Mouse (Mus musculus) spleen, adult 12 weeks (tissue): ENCODE results near the gene Btbd9.

ENCODE experiments used
- DNase-seq: peaks from one replicate; pipeline ENCODE4 v3.0.0; 2022; ENCODE audit warnings: low spot score

Gene Btbd9

DNA sequence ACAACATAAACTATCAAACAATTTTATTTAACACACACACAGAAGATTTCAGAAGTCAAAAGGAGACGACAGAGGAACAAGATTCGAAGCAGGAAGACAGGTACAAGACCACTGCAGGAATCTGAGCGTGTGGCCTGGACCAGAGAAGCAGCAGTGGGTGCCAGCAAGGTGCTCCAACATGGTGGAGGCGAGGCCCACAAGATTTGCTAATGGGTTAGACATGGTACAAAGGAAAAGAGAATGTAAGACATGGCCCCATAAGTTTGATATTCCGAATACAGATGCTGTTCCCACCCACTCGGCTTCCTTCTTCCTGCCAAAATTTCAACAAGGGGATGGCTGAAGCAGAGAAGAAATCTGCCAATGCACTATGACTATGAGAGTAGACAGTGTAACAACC lies 94.5 kb downstream of the Btbd9 start:
- DNase-seq, result no peak

DNA sequence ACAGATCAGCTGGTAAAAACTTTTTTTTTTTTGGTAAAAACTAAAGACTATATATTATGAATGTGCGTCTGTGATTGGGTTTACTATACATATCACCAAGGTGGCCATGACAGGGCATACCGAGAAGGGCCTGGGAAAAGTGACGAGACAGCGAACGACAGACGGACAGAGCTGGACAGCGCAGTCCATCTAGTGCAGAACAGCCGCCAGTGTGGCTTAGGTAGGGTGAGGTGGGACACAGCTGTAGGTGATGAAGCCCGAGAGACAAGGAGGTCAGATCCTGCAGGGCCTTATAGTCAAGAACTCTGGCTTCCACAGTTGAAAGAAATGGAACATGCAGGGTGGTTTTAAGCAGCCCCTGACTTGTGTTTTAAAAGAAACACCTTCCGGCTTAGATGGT lies 94.9 kb downstream of the Btbd9 start:
- DNase-seq, result no peak

- no peak for DNase-seq
Observed at GRCm38 (mm10) chr17:30480381-30480780, 95.9 kb downstream of the Btbd9 start.

GRCm38 (mm10) chr17:30478181-30478580 lies 98.1 kb downstream of the Btbd9 start:
- no peak for DNase-seq

- DNase-seq, result no peak
Observed at GRCm38 (mm10) chr17:30474561-30474960, 101.7 kb downstream of the Btbd9 start.

- DNase-seq, result no peak
Observed at GRCm38 (mm10) chr17:30472776-30473175, 103.5 kb downstream of the Btbd9 start.

DNA sequence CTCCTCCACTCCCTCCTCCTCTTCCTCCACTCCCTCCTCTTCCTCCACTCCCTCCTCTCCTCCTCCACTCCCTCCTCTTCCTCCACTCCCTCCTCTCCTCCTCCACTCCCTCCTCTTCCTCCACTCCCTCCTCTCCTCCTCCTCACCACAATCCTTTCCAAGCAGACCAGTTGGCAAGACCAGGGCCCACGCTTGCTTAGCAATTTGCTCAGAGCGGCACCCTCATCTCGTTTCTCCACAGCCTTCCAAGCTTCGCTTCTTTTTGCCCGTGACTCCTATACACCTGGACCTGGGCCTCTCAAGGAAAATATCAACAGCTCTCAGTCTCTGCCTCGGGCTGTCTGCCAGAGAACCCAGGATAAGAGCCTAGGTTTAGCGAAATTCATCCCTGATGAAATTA lies 104.8 kb downstream of the Btbd9 start:
- DNase-seq, result no peak

GRCm38 (mm10) chr17:30470790-30471189 lies 105.5 kb downstream of the Btbd9 start:
- no peak for DNase-seq

GRCm38 (mm10) chr17:30470286-30470685 lies 106.0 kb downstream of the Btbd9 start:
- no peak for DNase-seq

- DNase-seq, result no peak
Observed at GRCm38 (mm10) chr17:30469511-30470076, 106.7 kb downstream of the Btbd9 start.

DNA sequence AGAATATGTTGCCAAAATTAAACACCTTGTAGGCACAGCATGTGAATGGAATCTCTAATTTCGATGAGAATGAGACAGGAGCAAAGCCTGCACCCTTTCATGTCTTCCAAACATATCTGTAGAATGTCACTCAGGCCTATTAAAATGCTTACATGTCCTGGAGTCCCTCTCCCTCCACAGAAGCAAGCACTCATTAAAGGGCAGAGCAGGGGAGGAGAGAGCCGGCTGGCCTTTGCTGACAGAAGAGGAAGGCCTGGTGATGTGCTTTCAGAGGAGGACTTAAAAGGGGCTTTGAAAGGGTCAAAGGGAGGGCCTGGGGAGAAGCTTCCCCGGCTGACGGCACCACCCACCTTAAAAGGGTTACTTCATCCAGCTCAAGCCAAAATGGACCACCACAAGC lies 107.9 kb downstream of the Btbd9 start:
- no peak for DNase-seq

- DNase-seq, result no peak
Observed at GRCm38 (mm10) chr17:30467566-30468213, 108.6 kb downstream of the Btbd9 start.

DNA sequence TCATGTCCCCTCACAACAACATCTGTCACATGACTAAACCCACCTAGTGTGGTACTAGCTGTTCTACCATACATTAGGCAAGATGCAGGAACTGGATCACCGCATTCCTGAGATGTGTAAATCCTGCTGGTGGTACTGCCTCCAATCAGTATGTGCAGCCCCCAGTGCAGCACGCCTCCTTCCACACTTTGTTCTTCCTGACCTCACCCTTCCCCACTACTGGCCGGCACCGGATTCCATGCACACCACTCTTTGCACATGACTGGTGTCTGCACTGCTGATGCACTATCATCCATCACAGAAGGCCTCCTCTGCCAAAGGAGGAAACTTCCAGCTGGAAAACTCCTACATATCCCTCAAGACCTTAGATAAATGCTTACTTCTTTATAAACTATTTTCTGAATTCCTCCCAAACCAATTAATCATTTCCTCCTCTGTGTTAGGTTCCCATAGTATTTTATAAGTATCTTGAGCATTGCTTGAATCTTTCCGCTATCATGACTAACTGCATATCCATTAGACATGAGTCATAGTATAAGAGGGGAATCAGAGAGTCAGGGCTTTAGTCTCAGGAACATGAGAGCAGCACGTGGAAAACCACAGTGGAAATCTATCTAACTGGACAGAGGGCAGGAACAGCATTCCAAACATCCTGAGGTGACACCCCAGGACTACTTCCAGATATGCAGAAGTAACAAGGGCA lies 111.1 kb downstream of the Btbd9 start:
- DNase-seq, result no peak

DNA sequence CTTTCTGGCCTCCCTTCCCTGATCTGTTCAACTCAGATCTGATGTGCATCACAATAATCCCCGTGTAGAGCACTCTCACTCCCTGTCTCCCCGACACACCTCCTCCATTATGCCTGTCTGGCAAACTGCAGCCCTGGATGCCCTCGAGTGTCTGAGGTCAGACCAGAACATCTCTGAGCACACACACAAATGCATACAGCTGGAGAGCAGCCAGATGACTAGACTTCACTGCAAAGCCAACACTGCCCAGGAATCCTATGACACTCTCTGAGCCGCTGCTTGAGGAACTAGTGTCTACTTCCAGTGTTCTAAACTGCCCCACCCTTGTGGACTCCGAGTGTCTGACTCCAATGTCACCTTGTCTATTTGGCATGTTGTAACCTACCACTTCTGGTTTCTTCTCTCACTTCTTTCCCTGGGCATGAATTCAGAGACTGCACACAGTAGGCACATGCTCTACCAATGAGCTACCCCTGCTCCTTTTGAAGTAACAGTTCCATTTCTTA lies 112.0 kb downstream of the Btbd9 start:
- DNase-seq, result no peak

DNA sequence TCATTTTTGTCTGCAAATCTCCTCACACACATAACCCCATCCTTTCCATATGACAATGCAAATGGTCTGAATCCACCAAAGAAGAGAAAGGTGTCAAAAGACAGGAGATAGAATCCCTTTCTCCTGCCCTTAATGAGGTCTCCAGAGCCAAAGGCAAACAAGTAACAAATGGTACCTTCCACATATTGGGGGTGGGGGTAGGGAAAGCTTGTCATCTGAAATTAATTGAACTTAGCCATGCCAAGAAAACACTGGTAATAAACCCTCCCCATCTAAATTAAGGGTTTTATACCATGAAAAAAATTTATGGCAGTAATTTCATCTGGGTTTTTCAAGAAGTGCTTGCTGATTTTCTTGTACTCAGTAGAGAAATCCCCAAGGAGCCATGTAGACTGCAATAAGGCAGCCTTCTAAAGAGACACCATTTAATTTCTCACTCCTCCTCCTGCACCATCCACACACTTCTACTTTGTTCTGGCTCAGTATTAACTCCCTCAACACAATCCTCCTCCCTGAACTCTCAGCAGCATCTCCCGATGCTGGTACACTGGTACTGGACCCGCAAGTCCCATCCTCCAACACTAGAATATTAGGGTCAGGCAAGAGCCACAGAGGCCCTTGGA lies 115.5 kb downstream of the Btbd9 start:
- DNase-seq, result no peak

GRCm38 (mm10) chr17:30459706-30460105 lies 116.6 kb downstream of the Btbd9 start:
- no peak for DNase-seq

DNA sequence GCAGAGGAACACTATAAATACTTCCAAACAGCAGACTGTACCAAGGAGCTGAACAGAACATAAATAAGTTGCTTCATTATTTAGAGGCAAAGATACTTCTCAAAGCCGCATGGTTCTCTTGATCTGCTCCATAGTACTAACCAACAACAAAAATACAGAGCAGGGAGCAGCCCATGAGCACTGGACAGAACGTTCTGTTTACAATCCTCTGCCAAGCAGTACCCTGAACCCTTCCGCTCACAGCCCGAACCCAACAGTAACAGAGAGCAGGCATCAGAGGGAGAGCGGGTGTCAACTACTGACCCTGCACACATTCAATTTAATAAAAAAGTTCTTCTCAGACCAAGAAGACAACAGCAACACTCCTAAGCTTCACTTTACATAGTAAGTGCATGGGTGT lies 117.4 kb downstream of the Btbd9 start:
- no peak for DNase-seq

DNA sequence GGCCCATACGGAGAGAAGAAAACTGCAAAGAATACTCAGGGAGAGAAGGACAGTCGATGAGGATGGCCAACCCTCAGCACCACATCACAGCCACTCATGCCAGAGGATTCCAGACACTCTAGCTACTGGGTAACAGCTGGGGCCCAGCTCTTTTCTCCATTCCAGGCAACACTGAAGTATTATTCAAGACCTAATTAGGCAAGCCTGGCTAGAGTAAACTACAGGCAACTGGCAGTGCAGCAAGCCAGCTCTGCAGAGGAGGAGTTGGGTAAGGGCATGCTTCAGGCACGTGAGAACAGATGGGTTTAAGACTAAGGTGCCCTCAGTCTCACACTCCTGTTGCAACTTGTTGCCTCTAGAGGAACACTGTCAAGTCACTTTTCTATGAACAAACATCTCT lies 118.0 kb downstream of the Btbd9 start:
- no peak for DNase-seq

GRCm38 (mm10) chr17:30457486-30457885 lies 118.8 kb downstream of the Btbd9 start:
- DNase-seq, result no peak

- no peak for DNase-seq
Observed at GRCm38 (mm10) chr17:30456293-30456692, 120.0 kb downstream of the Btbd9 start.

- DNase-seq, result peak; percentile 22
Observed at GRCm38 (mm10) chr17:30454862-30455243, 121.4 kb downstream of the Btbd9 start.

- no peak for DNase-seq
Observed at GRCm38 (mm10) chr17:30454155-30454861, 122.0 kb downstream of the Btbd9 start.
